Mouse (Mus musculus): ENCODE data around the gene Pecr. TPM values are rescaled to one million over a fixed set of nuclear protein-coding genes. Genes with fewer than 3 reads are reported as not detected.

The Pecr gene
- polyA plus RNA-seq (2014; fragmentation: Illumina TruSeq; extraction: RNeasy Lipid Tissue Mini Kit (QIAGEN cat#74804); ENCODE audit: low read depth, low replicate concordance), result 21.2 TPM

GRCm38 (mm10) chr1:72283992-72284485, at the start of gene Pecr, which contains the start of gene Tmem169:
Gene Pecr, minus strand, starts transcription at chr1:72284314.
Gene Tmem169, plus strand, starts transcription at chr1:72284369.

GRCm38 (mm10) chr1:72307317-72307798, 23.2 kb upstream of the Pecr start, which contains the start of gene Xrcc5:
Gene Xrcc5, plus strand, starts transcription at chr1:72307421.

GRCm38 (mm10) chr1:72211701-72212699, 72.1 kb downstream of the Pecr start, which contains the start of gene Mreg:
Gene Mreg, minus strand, starts transcription at chr1:72212307.

Other genes starting within 250 kb of the Pecr start
- gene Mreg, start 72.0 kb downstream of the Pecr start, polyA plus RNA-seq (2014; fragmentation: Illumina TruSeq; extraction: RNeasy Lipid Tissue Mini Kit (QIAGEN cat#74804); ENCODE audit: low read depth, low replicate concordance), result 0.51 TPM
- gene Tmem169, start 55 bp upstream of the Pecr start, polyA plus RNA-seq (2014; fragmentation: Illumina TruSeq; extraction: RNeasy Lipid Tissue Mini Kit (QIAGEN cat#74804); ENCODE audit: low read depth, low replicate concordance), result not detected
- gene Xrcc5, start 23.1 kb upstream of the Pecr start, polyA plus RNA-seq (2014; fragmentation: Illumina TruSeq; extraction: RNeasy Lipid Tissue Mini Kit (QIAGEN cat#74804); ENCODE audit: low read depth, low replicate concordance), result 18.4 TPM